9 mouse cellular contexts compared by ENCODE assay signal in genomic region chr4:126150297-126150948, GRCm38 (mm10). TPM values are rescaled to one million over a fixed set of nuclear protein-coding genes. Genes with fewer than 3 reads are reported as not detected.
DNase-seq lines count a peak whose midpoint lies in the region; ATAC-seq and TF ChIP-seq lines count a peak whose summit lies in the region.
"Had no signal": no experiment of that assay in that cellular context is flagged by ENCODE, and none has a peak within 500 bp of the region (broad histone marks: within the 10 kb centered on the region; RNA-seq: fewer than 3 reads in every experiment).

No protein-coding gene starts in this region.

- H3K4me1 ChIP-seq in kidney, postnatal 0 days (replicated peaks; ENCODE audit: insufficient read depth, low read length) = peaks cover 40% of the 10 kb centered on the region

- H3K27ac ChIP-seq in kidney, postnatal 0 days = peak overlapping the region; percentile 96

- H3K4me3 ChIP-seq in kidney, postnatal 0 days (replicated peaks; ENCODE audit: low read depth, low read length) = peak overlapping the region; percentile 55

- no peak for TF ChIP-seq POLR2A in brain, embryonic 14.5 days (IDR thresholded peaks at IDR 0.05; ENCODE audit: borderline replicate concordance, extremely low read depth, insufficient read depth, insufficient read length, poor library complexity, severe bottlenecking)

- H3K36me3 ChIP-seq in kidney, postnatal 0 days (ENCODE audit: insufficient read depth, low read length) = 0 out of 2 replicates have a peak, but pooled peaks cover 14% of the 10 kb centered on the region

- peak; percentile 17 for DNase-seq in MN1 (ENCODE audit: low spot score)
- DNase-seq in brain, embryonic 14.5 days (ENCODE audit: low read depth) = peak; percentile 50
- peak; percentile 83 for DNase-seq in heart, adult 8-10 months (ENCODE audit: low spot score)
- DNase-seq in kidney, postnatal 0 days (ENCODE audit: low spot score) = peak; percentile 95
- DNase-seq in lung, postnatal 25 days (ENCODE audit: low spot score) = peak; percentile 85
- DNase-seq in left cerebral cortex, adult 9 months (ENCODE audit: low spot score in 2 of 2) = no peak
- no peak for DNase-seq in natural killer cell, adult 2 months (ENCODE audit: low spot score in 2 of 2)

- H3K27me3 ChIP-seq in kidney, postnatal 0 days (ENCODE audit: insufficient read depth, low read length) = no peaks in the 10 kb centered on the region

- no peaks in the 10 kb centered on the region for H3K9me3 ChIP-seq in kidney, postnatal 0 days (replicated peaks; ENCODE audit: low read length)

- no peak for TF ChIP-seq CTCF in brain, embryonic 14.5 days (IDR thresholded peaks at IDR 0.05; ENCODE audit: borderline replicate concordance, extremely low read depth, insufficient read depth, insufficient read length)
- no peak for TF ChIP-seq CTCF in kidney, postnatal 0 days (IDR thresholded peaks at IDR 0.05; ENCODE audit: low read depth)

- peak overlapping the region; percentile 66 for H3K4me2 ChIP-seq in kidney, postnatal 0 days (ENCODE audit: low read length)

- 15% methylated on average over 16 of the region's 16 CpGs for WGBS in kidney, postnatal 0 days

- peak; percentile 34 for ATAC-seq in kidney, postnatal 0 days (replicated peaks; ENCODE audit: low FRiP score, low read depth)
- no peak for ATAC-seq in megakaryocyte progenitor cell, adult 5-6 weeks (replicated peaks; ENCODE audit: poor library complexity)

- H3K9ac ChIP-seq in kidney, postnatal 0 days (ENCODE audit: low read depth, low read length) = 0 out of 2 replicates have a peak overlapping the region, but pooled peaks have one; percentile 31

RNA-seq across cellular contexts. Expression of gene Eva1b, which starts 2.9 kb away (rescaled TPM):
- 20.7 and 23.1 TPM in 2 replicates for polyA plus RNA-seq in brain, embryonic 14.5 days (2012; rRNA removed)
- 10 to 100 TPM in 1 of 4 experiments, 1 to 10 TPM in 3; 7.3 to 12.4 (median 9.0) TPM for total RNA-seq in heart, adult 8-10 months (2022)
- polyA plus RNA-seq in kidney, postnatal 0 days (2015; fragmentation: Nextera tagmentation; extraction: Ambion mirVana) = 130 and 149 TPM in 2 replicates
- total RNA-seq in megakaryocyte progenitor cell, adult 5-6 weeks (2015) = 0.12 and 0.94 TPM in 2 replicates
- 1.7 TPM in 1 of 2 replicates, not detected in the other for total RNA-seq in megakaryocyte progenitor cell, adult 5-6 weeks (2017)

RNA-seq across cellular contexts. Expression of gene Sh3d21, which starts 12.9 kb away (rescaled TPM):
- polyA plus RNA-seq in brain, embryonic 14.5 days (2012; rRNA removed) = 0.66 and 0.81 TPM in 2 replicates
- 1 to 10 TPM; 1.6 to 2.2 (median 2.1) TPM for total RNA-seq in heart, adult 8-10 months (2022)
- 9.2 and 9.7 TPM in 2 replicates for polyA plus RNA-seq in kidney, postnatal 0 days (2015; fragmentation: Nextera tagmentation; extraction: Ambion mirVana)
- total RNA-seq in megakaryocyte progenitor cell, adult 5-6 weeks (2015) = 0.07 and 0.91 TPM in 2 replicates
- total RNA-seq in megakaryocyte progenitor cell, adult 5-6 weeks (2017) = 0.14 TPM in 1 of 2 replicates, not detected in the other
- total RNA-seq: common myeloid progenitor, adult 5-6 weeks had no signal

RNA-seq across cellular contexts. Expression of gene Stk40, which starts 46.7 kb away (rescaled TPM):
- polyA plus RNA-seq in brain, embryonic 14.5 days (2012; rRNA removed) = 19.6 and 28.1 TPM in 2 replicates
- 10 to 100 TPM; 37.8 to 61.9 (median 52.4) TPM for total RNA-seq in heart, adult 8-10 months (2022)
- polyA plus RNA-seq in kidney, postnatal 0 days (2015; fragmentation: Nextera tagmentation; extraction: Ambion mirVana) = 27.1 and 28.7 TPM in 2 replicates
- total RNA-seq in megakaryocyte progenitor cell, adult 5-6 weeks (2015) = 6.5 and 7.3 TPM in 2 replicates
- total RNA-seq in megakaryocyte progenitor cell, adult 5-6 weeks (2017) = 5.9 and 6.0 TPM in 2 replicates

RNA-seq across cellular contexts. Expression of gene Thrap3, which starts 52.1 kb away (rescaled TPM):
- polyA plus RNA-seq in brain, embryonic 14.5 days (2012; rRNA removed) = 108 and 133 TPM in 2 replicates
- total RNA-seq in heart, adult 8-10 months (2022) = 100 to 1,000 TPM; 112 to 128 (median 121) TPM
- 136 and 156 TPM in 2 replicates for polyA plus RNA-seq in kidney, postnatal 0 days (2015; fragmentation: Nextera tagmentation; extraction: Ambion mirVana)
- 172 and 184 TPM in 2 replicates for total RNA-seq in megakaryocyte progenitor cell, adult 5-6 weeks (2015)
- 286 and 377 TPM in 2 replicates for total RNA-seq in megakaryocyte progenitor cell, adult 5-6 weeks (2017)

RNA-seq across cellular contexts. Expression of gene Lsm10, which starts 54.0 kb away (rescaled TPM):
- 53.6 and 72.8 TPM in 2 replicates for polyA plus RNA-seq in brain, embryonic 14.5 days (2012; rRNA removed)
- total RNA-seq in heart, adult 8-10 months (2022) = 10 to 100 TPM; 17.3 to 19.5 (median 18.4) TPM
- polyA plus RNA-seq in kidney, postnatal 0 days (2015; fragmentation: Nextera tagmentation; extraction: Ambion mirVana) = 58.5 and 59.0 TPM in 2 replicates
- 20.4 and 25.1 TPM in 2 replicates for total RNA-seq in megakaryocyte progenitor cell, adult 5-6 weeks (2015)
- total RNA-seq in megakaryocyte progenitor cell, adult 5-6 weeks (2017) = 14.7 and 15.9 TPM in 2 replicates

Comparison
In these comparisons a context has a peak if more than half of its experiments do, and no peak if none do; other contexts are left out.
1. DNase-seq: peak in MN1 (single experiment), brain, embryonic 14.5 days (single experiment), heart, adult 8-10 months (single experiment), kidney, postnatal 0 days (single experiment) and lung, postnatal 25 days (single experiment); none in left cerebral cortex, adult 9 months (0 of 2) and natural killer cell, adult 2 months (0 of 2).
2. RNA of gene Stk40, which starts 46.7 kb away (total RNA-seq): 37.8 to 61.9 TPM in heart, adult 8-10 months; 5.9 to 7.3 TPM in megakaryocyte progenitor cell, adult 5-6 weeks; every median in the first group is over 4 times any median in the second.